Mouse (Mus musculus) kidney, postnatal 0 days (tissue): ENCODE measurements around the gene Nfe2l2. TPM values are rescaled to one million over a fixed set of nuclear protein-coding genes. Genes with fewer than 3 reads are reported as not detected.

Experiments used
- ATAC-seq: fragments of 200-750 bp; cut with Nextera tagmentation; replicated peaks from 2 replicates; pipeline ENCODE4 v1.8.0; 2017; ENCODE audit warnings: low read depth, moderate number of reproducible peaks, moderate TSS enrichment, moderate library complexity; ENCODE audit not compliant: low FRiP score
- DNase-seq: peaks from one replicate; pipeline ENCODE4 v3.0.0-alpha.2; 2016; ENCODE audit warnings: low spot score
- H3K27ac ChIP-seq: fragments of 300-500 bp; sonication (generic); 2 replicates; pipeline ENCODE4 v1.5.1; 2014; ENCODE audit warnings: mild to moderate bottlenecking
- H3K27me3 ChIP-seq: fragments of 300-500 bp; sonication (generic); 2 replicates; pipeline ENCODE4 v1.6.1; 2014; ENCODE audit warnings: low read length, mixed read lengths; ENCODE audit not compliant: insufficient read depth
- H3K36me3 ChIP-seq: fragments of 300-500 bp; sonication (generic); 2 replicates; pipeline ENCODE4 v1.6.1; 2014; ENCODE audit warnings: low read length, mixed read lengths; ENCODE audit not compliant: insufficient read depth
- H3K4me1 ChIP-seq: fragments of 300-500 bp; sonication (generic); replicated peaks from 2 replicates; pipeline ENCODE4 v1.6.1; 2014; ENCODE audit warnings: antibody characterized with exemption, low read length, mixed read lengths; ENCODE audit not compliant: insufficient read depth
- H3K4me2 ChIP-seq: fragments of 300-500 bp; sonication (generic); 2 replicates; pipeline ENCODE4 v1.6.1; 2014; ENCODE audit warnings: mild to moderate bottlenecking, low read length, moderate library complexity, mixed read lengths
- H3K4me3 ChIP-seq: fragments of 300-500 bp; sonication (generic); replicated peaks from 2 replicates; pipeline ENCODE4 v1.5.1; 2014; ENCODE audit warnings: low read depth, low read length
- H3K9ac ChIP-seq: fragments of 300-500 bp; sonication (generic); 2 replicates; pipeline ENCODE4 v1.6.1; 2014; ENCODE audit warnings: low read depth, low read length
- H3K9me3 ChIP-seq: fragments of 300-500 bp; sonication (generic); replicated peaks from 2 replicates; pipeline ENCODE4 v1.6.1; 2016; ENCODE audit warnings: low read length, inconsistent platforms, mixed read lengths
- CTCF ChIP-seq: IDR thresholded peaks from 2 replicates; pipeline ENCODE4 v1.5.1; 2016; ENCODE audit warnings: antibody characterized with exemption, low read depth, mild to moderate bottlenecking, moderate library complexity
- WGBS: fragments of 180-500 bp; shearing (Covaris S2); extraction: QIAGEN DNeasy Blood & Tissue Kit; methylation state at CpG from one replicate; pipeline ENCODE4 v1.1.7; 2014; 5-methylcytosine and 5-hydroxymethylcytosine counted together
- polyA plus RNA-seq: library from polyadenylated mRNA; unstranded; fragments of >200 nt; fragmentation: Nextera tagmentation; extraction: Ambion mirVana; gene quantifications from 2 replicates; pipeline ENCODE4 v1.2.1, GENCODE M21; 2015

Gene Nfe2l2
- polyA plus RNA-seq, 1 experiment from 2014 or later = 96.6 TPM

GRCm38 (mm10) chr2:75682978-75683709 is 21.3 kb downstream of the Nfe2l2 start:
- no peak overlapping the region for H3K9ac ChIP-seq
- ATAC-seq = no peak
- peak; percentile 64 for DNase-seq

GRCm38 (mm10) chr2:75681439-75681838 is 23.0 kb downstream of the Nfe2l2 start:
- ATAC-seq = peak; percentile 63
- no peaks in the 10 kb centered on the region for H3K9me3 ChIP-seq
- H3K4me1 ChIP-seq = peaks cover 18% of the 10 kb centered on the region
- no peak overlapping the region for H3K9ac ChIP-seq
- peaks cover 22% of the 10 kb centered on the region for H3K36me3 ChIP-seq
- no peak overlapping the region for H3K4me3 ChIP-seq
- peak overlapping the region; percentile 77 for H3K27ac ChIP-seq
- no peak for DNase-seq
- WGBS = 23% methylated on average over 7 of the region's 7 CpGs
- H3K4me2 ChIP-seq = no peak overlapping the region
- no peaks in the 10 kb centered on the region for H3K27me3 ChIP-seq
- no peak for TF ChIP-seq CTCF

More at GRCm38 (mm10) chr2:75682978-75683709, 21.3 kb downstream of the Nfe2l2 start:
- Histone ChIP-seq H3K4me2 (peak overlapping the region; percentile 1; the same call in 1 of the 2 replicates), H3K36me3 (peaks cover 12% of the 10 kb centered on the region; the same call in 1 of the 2 replicates), H3K27ac (peak overlapping the region; percentile 82), H3K4me3 (no peak overlapping the region), H3K4me1 (peaks cover 18% of the 10 kb centered on the region), H3K9me3 (no peaks in the 10 kb centered on the region), H3K27me3 (no peaks in the 10 kb centered on the region)
- no peak for TF ChIP-seq CTCF
- WGBS = 44% methylated on average over 15 of the region's 15 CpGs

GRCm38 (mm10) chr2:75679947-75680346 is 24.5 kb downstream of the Nfe2l2 start:
- Histone ChIP-seq H3K4me1 (peaks cover 8% of the 10 kb centered on the region; the same call in 1 of the 2 replicates), H3K4me3 (no peak overlapping the region), H3K36me3 (peaks cover 29% of the 10 kb centered on the region), H3K9me3 (no peaks in the 10 kb centered on the region), H3K4me2 (no peak overlapping the region), H3K9ac (no peak overlapping the region), H3K27ac (peak overlapping the region; percentile 77; the same call in 1 of the 2 replicates), H3K27me3 (no peaks in the 10 kb centered on the region)
- no peak for DNase-seq
- 92% methylated on average over 8 of the region's 8 CpGs for WGBS
- no peak for ATAC-seq
- no peak for TF ChIP-seq CTCF

- Histone ChIP-seq H3K4me2 (no peak overlapping the region), H3K27ac (no peak overlapping the region), H3K4me3 (no peak overlapping the region), H3K4me1 (peaks cover 5% of the 10 kb centered on the region; the same call in 1 of the 2 replicates), H3K36me3 (peaks cover 29% of the 10 kb centered on the region), H3K9ac (no peak overlapping the region), H3K27me3 (no peaks in the 10 kb centered on the region), H3K9me3 (no peaks in the 10 kb centered on the region)
- DNase-seq (no peak), ATAC-seq (no peak)
- 69% methylated on average over 14 of the region's 14 CpGs for WGBS
- TF ChIP-seq CTCF = no peak
Observed at GRCm38 (mm10) chr2:75676567-75676966, 27.9 kb downstream of the Nfe2l2 start.

GRCm38 (mm10) chr2:75672561-75672960 is 31.9 kb downstream of the Nfe2l2 start:
- Histone ChIP-seq H3K27me3 (no peaks in the 10 kb centered on the region), H3K36me3 (peaks cover 17% of the 10 kb centered on the region), H3K4me3 (no peak overlapping the region), H3K9me3 (no peaks in the 10 kb centered on the region), H3K4me1 (no peaks in the 10 kb centered on the region), H3K27ac (no peak overlapping the region), H3K4me2 (no peak overlapping the region), H3K9ac (no peak overlapping the region)
- no peak for TF ChIP-seq CTCF
- 74% methylated on average over 3 of the region's 3 CpGs for WGBS
- ATAC-seq (no peak), DNase-seq (no peak)

GRCm38 (mm10) chr2:75671337-75671660 is 33.1 kb downstream of the Nfe2l2 start:
- ATAC-seq = no peak
- H3K36me3 ChIP-seq = peaks cover 6% of the 10 kb centered on the region
- no peak for TF ChIP-seq CTCF
- no peaks in the 10 kb centered on the region for H3K27me3 ChIP-seq
- no peak overlapping the region for H3K27ac ChIP-seq
- no peak overlapping the region for H3K4me3 ChIP-seq
- H3K4me2 ChIP-seq = no peak overlapping the region
- no peaks in the 10 kb centered on the region for H3K4me1 ChIP-seq
- 67% methylated on average over 2 of the region's 2 CpGs for WGBS
- DNase-seq = no peak
- no peaks in the 10 kb centered on the region for H3K9me3 ChIP-seq
- H3K9ac ChIP-seq = no peak overlapping the region
